Mouse (Mus musculus) T-helper 2 cell (primary cell): Measurements from ENCODE around the gene Chkb.
"Not testable (repeated sequence)": the region's sequence is repeated elsewhere in the genome, so short reads cannot be mapped to it uniquely, and the experiment has no call there.

Experiments used
- in situ Hi-C: fragments of 300-600 bp; cut with MboI, MseI; formaldehyde crosslinking; loops from one replicate; pipeline ENCODE4 v1.15.1; 2025; ENCODE audit warnings: high pct_unique_total_duplicates

Gene Chkb

GRCm38 (mm10) chr15:89453865-89454478 lies 24.3 kb upstream of the Chkb start, which contains the start of gene Mapk8ip2:
Gene Mapk8ip2 (plus strand): TSS chr15:89453913.
- in situ Hi-C loops = no loop called here

DNA sequence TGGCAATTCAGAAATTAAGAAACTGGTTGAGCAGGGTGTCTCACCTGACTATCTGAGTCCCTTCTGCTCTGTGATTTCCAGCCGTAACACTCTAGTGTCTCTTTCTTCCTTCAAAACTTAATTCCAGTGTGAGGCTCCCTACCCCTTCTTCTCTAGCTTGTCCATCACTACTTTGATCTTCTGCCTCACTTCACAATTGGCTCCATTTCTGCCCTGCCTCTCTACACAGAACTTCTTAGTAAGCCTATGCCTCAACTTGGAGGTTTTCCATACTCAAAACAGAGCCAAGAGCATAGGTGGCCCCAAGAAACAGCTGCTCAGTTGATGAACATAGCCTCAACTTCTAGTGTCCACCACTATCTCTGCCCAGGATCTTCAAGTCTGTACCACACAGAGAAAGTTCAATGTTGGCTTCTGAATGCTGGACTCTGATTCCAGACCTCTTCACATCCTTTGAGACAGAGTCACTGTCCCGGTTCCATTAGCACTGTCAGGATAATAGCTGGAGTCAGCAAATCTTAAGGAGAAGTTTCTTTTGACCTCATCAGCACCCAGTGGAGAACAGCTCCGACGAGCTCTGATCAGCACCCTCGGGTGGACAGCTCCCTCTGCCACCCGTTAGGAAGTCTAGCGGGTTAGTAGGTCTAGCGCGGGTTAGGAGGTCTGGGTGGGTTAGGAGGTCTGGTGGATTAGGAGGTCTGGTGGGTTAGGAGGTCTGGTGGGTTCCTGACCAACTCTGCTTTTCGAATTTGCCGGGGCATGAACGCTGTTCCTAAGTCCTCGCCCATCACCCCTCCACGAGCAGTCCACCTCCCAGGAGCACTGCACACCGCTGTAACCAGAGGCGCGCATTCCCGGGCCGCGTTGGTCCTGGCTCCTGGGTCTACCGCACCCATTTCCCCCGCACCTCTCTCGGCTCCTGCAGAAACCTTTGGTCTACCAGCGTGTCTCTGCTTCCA lies 23.5 kb upstream of the Chkb start:
- in situ Hi-C loops = no loop called here

DNA sequence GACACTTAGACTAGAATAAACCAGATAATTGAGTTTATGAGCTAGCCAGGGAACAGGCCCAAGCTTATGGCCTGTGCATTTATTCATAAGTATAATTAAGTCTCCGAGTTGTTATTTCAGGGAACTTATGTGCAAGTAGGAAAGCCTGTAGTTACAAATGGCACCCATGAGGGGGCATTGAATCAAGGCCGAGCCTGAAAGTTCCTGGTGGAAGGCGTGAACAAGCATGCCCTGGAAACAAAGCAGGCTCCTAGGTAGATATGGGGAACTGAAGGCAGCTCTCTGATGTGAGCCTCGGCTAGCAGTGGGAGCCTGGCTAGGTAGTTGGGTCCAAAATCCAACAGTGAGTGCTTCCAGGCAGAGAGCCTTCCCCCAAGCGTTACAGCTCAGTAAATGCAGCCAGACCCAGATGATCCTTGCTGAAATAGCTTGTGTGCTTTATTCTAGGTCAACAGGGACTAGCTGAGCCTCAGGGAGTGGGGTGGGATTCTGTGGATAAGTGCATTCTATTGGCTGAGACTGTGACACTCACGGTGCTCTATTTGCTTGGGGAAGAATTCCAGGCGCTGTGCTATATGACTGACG lies 12.9 kb upstream of the Chkb start:
- in situ Hi-C loops = no loop called here

- in situ Hi-C loops = no loop called here
Observed at GRCm38 (mm10) chr15:89435878-89436277, 6.2 kb upstream of the Chkb start.

DNA sequence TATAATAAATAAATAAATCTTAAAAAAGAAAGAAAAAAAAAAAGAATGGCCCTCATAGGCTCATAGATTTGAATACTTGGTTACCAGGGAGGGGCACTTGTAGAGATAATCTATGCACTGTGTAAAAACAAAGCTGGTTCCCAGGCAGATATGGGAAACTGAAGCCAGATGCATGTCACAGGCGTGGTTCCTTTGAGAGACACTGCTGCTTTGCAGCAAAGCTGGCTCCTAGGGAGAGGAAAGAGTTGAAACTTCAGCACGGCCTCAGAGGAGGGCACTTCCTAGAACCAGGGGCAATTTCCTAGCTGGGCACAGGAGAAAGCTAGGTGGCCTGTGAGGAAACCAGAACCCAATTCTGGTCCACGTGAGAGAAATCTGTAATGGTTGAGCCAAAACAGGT lies 4.4 kb upstream of the Chkb start:
- in situ Hi-C loops = no loop called here

- in situ Hi-C loops = no loop called here
Observed at GRCm38 (mm10) chr15:89432946-89433345, 3.2 kb upstream of the Chkb start.

- in situ Hi-C loops = no loop called here
Observed at GRCm38 (mm10) chr15:89431806-89432205, 2.1 kb upstream of the Chkb start.

- in situ Hi-C loops = no loop called here
Observed at GRCm38 (mm10) chr15:89431271-89431670, 1.6 kb upstream of the Chkb start.

DNA sequence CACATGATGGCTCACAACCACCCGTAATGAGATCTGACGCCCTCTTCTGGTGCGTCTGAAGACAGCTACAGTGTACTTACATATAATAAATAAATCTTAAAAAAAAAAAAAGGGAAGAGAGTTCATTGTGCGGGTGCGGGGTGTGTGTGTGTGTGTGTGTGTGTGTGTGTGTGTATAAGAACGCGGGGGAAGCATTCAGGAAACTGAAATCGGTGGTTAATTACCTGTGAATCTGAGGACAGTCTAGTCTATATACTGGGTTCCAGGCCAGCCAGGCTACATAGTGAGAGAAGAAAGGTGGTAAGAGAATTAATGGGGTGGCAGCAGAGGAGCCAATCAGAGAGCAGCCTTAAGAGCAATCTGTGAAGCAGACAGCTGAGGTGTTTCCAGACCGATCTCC lies 1.1 kb upstream of the Chkb start:
- in situ Hi-C loops = not testable (repeated sequence)

DNA sequence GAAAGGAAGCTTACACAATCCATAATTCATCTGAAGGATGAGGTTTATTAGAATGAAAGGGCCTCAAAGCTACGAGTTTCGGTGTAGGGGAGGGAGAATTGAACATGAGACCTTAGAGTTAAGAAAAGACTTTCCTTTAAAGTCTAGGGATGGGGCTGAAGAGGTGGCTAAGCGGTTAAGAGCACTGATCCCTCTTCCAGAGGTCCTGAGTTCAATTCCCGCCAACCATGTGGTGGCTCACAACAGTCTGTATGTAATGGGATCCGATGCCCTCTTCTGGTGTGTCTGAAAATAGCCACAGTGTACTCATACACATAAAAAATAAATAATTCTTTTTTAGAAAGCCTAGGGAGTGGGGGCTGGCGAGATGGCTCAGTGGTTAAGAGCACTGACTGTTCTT lies 633 bp upstream of the Chkb start:
- in situ Hi-C loops = no loop called here

DNA sequence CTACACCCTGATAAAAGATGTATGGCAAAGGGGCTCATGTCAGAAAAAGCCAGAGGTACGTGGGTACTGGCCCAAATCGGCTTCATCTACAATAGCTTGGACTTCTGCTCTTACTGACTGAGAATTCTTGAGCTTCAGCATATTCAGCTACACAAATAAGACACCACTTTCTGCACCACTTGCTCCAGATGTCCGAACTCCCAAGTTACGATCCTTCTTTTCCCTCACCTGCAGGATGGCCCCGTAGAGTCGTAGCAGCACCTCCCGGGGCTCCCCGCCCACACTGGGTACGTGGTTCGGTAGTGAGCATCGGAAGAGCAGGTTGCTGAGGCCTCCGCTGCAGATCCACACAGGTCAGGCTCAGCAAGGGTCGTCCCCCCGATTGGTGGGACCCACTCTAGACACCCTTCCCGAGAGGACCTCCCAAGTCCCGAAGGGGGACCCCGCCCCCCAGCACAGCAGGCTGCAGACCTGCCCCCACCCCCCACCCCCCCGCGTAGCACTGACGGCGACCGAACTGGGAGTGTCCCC lies 822 bp downstream of the Chkb start:
- in situ Hi-C loops = no loop called here

GRCm38 (mm10) chr15:89428136-89428790 lies 1.4 kb downstream of the Chkb start:
- in situ Hi-C loops = no loop called here

DNA sequence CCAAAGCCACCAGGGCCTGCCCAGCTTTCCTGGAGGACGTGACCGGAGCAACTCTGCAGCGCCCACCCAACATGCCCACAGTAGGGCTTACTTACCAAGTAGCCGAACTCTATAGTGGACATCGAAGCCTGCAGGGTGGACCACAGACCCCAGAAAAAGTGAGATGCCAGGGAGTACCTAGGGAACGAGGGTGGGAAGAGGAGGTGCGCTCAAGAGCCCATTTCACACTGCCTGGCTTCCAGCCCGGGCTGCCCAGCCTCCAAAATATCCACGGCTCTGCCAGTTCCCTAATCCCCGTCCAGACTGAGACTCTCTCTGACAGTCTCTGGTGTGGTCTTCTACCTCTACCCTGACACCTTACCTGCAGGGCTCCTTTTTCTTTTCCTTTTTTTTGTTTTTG lies 3.0 kb downstream of the Chkb start:
- in situ Hi-C loops = no loop called here

DNA sequence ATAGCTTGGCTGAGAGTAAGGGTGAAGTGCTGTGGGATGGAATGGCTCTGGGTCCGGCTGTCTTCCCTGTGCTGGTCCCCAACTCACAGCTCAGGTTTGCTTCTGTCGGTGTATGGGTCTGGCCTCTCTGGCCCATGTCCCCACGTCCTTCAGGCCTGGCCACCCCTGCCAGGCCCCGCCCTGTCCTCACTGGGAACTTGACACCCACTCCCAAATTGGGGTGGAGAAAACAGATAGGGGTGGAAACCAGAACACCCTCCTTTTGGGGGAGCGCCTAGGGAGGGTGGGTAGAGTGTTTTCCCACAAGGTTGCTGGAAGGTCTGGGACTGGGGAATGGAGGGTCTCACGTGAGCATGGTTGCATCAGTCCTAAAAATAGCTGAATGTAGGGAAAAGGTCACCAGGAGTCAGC lies 4.0 kb downstream of the Chkb start, which contains the start of gene Cpt1b:
TSS of gene Cpt1b (minus strand) at position 153 of the 411 bp plus-strand sequence.
- in situ Hi-C loops = no loop called here

GRCm38 (mm10) chr15:89424621-89425020 lies 5.1 kb downstream of the Chkb start:
- in situ Hi-C loops = no loop called here

DNA sequence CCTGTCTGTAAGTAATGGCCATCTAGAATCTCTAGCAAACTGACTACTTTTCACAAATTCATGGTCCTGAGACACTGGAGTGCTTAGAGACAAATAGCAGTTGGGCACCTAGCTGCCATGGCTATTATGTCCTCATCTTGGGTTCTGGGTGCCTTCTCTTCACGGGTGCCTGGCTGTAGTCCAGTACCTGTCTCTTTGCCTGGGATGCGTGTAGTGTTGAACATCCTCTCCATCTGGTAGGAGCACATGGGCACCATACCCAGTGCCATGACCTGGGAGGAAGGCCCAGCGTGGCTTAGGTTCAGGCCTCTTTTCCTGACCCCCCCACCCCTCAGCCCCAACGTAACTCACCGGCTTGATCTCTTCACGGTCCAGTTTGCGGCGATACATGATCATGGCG lies 7.8 kb downstream of the Chkb start:
- in situ Hi-C loops = no loop called here

DNA sequence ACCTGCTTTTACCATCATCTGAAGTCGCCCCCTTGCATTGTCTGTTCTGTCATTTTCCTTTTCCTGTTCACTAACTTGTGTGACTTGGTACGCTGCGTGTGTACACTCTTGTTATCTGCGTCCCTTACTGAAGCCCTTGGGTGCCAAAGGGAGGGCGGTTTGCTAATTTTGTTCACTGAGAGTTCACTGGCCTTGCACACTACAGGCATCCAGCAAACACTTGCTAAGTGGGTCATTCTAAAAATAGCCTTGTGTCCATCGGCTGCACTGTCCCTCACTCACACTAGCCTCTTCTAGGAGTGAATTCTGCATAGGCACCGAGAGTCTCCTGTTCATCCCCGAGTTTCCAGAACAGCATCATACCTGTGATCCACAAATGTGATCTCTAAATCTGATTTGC lies 14.4 kb downstream of the Chkb start:
- in situ Hi-C loops = no loop called here

DNA sequence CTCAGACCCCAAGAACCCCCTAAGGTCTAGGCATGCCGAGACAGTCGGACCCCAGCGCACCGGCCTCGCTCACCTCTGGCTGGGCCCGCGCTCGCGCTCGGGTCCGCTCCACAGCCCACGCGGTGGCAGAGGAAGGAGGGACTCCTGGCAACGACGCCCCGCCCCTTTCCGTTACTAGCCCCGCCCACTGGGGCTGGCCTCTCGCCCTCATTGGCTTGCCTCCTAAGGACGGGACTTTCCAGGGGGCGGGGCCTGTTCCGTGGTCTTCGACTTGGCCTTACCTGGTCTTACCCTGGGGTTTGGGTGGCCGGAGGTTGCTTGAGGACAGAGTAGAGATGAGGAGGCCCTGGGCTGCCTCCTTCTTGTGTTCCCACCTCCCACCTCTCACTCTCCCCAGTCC lies 19.6 kb downstream of the Chkb start, which contains the start of gene Syce3:
TSS of gene Syce3 (minus strand) at position 386 of the 400 bp plus-strand sequence.
- in situ Hi-C loops = no loop called here

- in situ Hi-C loops = no loop called here
Observed at GRCm38 (mm10) chr15:89406691-89407090, 23.0 kb downstream of the Chkb start.

DNA sequence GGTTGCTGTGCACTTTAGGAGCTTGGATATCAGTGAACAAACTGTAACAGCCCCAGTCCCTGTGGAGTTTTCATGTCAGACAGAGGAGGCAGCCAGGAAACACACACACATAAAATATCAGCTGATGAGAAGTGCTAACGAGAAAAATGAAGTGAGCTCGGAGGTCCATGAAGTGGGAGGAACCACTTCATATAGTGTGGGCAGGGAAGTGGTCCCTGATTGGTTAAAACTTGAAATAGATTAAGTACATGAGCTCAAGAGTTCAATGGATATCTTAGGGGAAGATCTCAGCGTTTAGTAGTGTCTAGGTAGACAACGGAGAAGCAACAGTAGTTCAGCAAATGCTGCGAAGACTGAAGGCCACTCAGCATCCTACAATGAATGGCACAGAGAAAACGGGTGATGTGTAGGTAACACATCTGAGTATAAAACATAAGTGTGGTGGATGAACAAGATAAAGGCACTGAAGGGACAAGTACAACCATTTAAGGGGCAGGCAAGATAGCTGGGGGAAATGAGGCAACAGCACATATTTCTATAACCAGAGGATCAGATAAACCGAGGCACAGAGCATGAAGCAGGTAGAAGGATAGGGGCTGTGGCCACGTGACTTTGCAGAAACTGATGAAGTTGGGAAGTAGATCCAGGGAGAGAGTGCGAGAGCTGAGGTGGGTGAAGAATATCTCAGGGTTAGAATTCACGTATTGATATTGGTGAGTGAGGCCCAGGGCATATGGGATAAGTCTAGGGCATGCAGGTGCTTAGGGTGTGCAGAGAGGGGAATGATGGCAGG lies 24.7 kb downstream of the Chkb start:
- in situ Hi-C loops = no loop called here

DNA sequence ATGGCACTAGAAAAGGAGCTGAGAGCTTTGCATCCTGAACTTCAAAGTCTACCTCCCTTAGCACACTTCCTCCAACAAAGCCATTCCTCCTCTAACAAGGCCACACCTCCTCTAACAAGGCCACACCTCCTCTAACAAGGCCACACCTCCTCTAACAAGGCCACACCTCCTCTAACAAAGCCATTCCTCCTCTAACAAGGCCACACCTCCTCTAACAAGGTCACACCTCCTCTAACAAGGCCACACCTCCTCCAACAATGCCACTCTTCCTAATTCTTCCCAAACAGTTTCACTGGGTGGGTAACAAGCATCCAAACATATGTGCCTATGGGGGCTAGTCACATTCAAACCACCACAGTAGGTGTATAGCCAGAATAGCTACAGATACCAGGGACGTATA lies 27.2 kb downstream of the Chkb start:
- in situ Hi-C loops = no loop called here
